Mouse (Mus musculus) embryonic facial prominence, embryonic 10.5 days (tissue): Measurements from ENCODE around the gene Ttc9b. TPM values are rescaled to one million over a fixed set of nuclear protein-coding genes. Genes with fewer than 3 reads are reported as not detected.

Experiments used
- DNase-seq: peaks from one replicate; pipeline ENCODE4 v3.0.0-alpha.2; 2017; ENCODE audit warnings: low spot score
- H3K27ac ChIP-seq: fragments of 300-500 bp; sonication (generic); replicated peaks from 2 replicates; pipeline ENCODE4 v1.5.1; 2016; ENCODE audit warnings: mild to moderate bottlenecking
- H3K27me3 ChIP-seq: fragments of 300-500 bp; sonication (generic); replicated peaks from 2 replicates; pipeline ENCODE4 v1.6.1; 2016; ENCODE audit warnings: low read depth, mild to moderate bottlenecking; ENCODE audit not compliant: poor library complexity, severe bottlenecking
- H3K36me3 ChIP-seq: fragments of 300-500 bp; sonication (generic); replicated peaks from 2 replicates; pipeline ENCODE4 v1.6.1; 2016; ENCODE audit warnings: mild to moderate bottlenecking, moderate library complexity
- H3K4me1 ChIP-seq: fragments of 300-500 bp; sonication (generic); 2 replicates; pipeline ENCODE4 v1.6.1; 2016
- H3K4me3 ChIP-seq: fragments of 300-500 bp; sonication (generic); 2 replicates; pipeline ENCODE4 v1.5.1; 2016; ENCODE audit warnings: mild to moderate bottlenecking, moderate library complexity
- H3K9me3 ChIP-seq: fragments of 300-500 bp; sonication (generic); 2 replicates; pipeline ENCODE4 v1.6.1; 2016; ENCODE audit warnings: mild to moderate bottlenecking
- WGBS: fragments of 180-500 bp; shearing (Covaris S2); methylation state at CpG from one replicate; pipeline ENCODE4 v1.1.7; 2016; 5-methylcytosine and 5-hydroxymethylcytosine counted together
- polyA plus RNA-seq: library from polyadenylated mRNA; unstranded; fragments of >200 nt; fragmentation: Nextera tagmentation; extraction: Ambion mirVana; gene quantifications from 2 replicates; pipeline ENCODE4 v1.2.1, GENCODE M21; 2016

Gene Ttc9b
- polyA plus RNA-seq, 1 experiment from 2014 or later: 1.9 TPM

DNA sequence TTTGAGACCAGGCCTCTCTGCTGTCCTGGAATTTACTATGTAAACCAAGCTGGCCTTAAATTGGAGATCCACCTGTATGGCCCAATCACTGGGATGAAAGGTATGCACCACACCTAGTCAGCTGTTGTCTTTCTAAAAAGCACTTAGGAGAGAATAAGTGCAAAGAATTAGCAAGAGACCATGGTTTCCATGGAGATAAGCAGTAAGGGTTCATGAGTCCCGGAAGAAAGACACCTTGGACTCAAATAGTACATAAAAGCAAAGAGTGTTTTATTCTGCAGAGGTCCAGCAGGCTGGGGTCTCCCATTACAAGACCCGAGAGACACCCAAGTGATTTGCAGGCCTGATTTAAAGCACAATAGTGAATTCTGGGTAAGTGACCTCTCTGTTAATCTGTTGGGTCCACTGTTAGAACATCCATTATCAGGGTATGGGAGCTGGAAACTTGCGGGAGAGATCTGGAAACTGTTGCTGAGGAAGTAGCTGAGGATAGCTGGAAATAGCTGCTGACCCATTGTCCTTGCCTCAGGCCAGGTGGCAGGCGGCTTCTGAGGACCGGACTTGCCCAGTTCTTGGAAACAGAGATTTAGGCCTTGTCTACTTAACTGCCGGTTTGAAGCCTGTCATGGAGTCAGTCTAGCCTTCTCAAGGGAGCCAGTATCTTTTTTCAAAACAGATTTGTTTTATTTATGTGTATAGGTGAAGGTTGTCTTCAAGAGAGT is 6.3 kb upstream of the Ttc9b start:
- 85% methylated on average over 6 of the region's 6 CpGs for WGBS
- Histone ChIP-seq H3K4me3 (no peak overlapping the region), H3K27ac (no peak overlapping the region), H3K9me3 (no peaks in the 10 kb centered on the region), H3K4me1 (peaks cover 5% of the 10 kb centered on the region; the same call in 1 of the 2 replicates), H3K36me3 (no peaks in the 10 kb centered on the region), H3K27me3 (peaks cover 4% of the 10 kb centered on the region)
- no peak for DNase-seq

DNA sequence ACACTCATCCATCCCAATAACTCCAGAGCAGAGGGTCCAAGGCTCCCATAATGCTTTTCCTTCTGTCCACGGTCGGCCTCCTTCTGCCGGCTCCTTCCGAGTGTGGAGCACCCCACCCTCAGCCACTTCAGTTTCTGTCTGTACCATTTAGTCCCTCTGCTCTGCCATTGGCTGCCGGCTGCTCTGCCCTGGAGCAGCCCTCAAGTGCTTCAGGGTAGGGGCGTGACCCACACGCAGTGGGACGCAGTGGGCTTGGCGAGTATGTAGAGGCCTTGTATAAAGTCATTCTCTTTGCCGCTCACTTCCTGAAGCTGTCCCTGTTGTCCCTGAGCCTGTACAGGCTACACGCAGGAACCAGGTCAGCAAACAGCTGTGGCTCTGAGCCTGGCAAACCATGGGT is 4.0 kb upstream of the Ttc9b start:
- DNase-seq: no peak
- no peaks in the 10 kb centered on the region for H3K9me3 ChIP-seq
- 0 out of 2 replicates have a peak overlapping the region, but pooled peaks have one; percentile 11 for H3K4me3 ChIP-seq
- no peaks in the 10 kb centered on the region for H3K36me3 ChIP-seq
- no peak overlapping the region for H3K27ac ChIP-seq
- 90% methylated on average over 11 of the region's 11 CpGs for WGBS
- peaks cover 27% of the 10 kb centered on the region for H3K27me3 ChIP-seq
- H3K4me1 ChIP-seq: peaks cover 14% of the 10 kb centered on the region

DNA sequence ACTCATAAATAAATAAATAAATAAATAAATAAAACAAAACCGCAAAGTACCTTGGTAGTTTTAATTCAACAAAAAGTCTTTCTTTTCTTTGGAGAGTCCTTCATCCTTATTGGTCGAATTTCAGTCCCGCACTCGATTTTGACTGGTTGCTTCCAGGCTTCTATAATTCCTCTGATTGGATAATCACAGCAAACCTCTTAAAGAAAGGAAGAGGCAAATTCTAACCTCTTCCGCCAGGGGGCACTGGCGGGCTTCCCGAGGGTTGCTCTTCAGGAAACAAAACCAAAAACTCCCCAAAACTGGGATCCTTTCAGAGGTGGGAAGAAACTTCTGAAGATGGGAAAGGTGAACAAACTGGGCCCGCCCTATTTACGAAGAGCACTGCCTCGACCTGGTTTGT is 2.8 kb upstream of the Ttc9b start:
- DNase-seq: peak; percentile 80
- H3K27me3 ChIP-seq: peaks cover 39% of the 10 kb centered on the region
- H3K36me3 ChIP-seq: peaks cover 3% of the 10 kb centered on the region; the same call in 1 of the 2 replicates
- peak overlapping the region; percentile 39 for H3K4me3 ChIP-seq
- H3K9me3 ChIP-seq: no peaks in the 10 kb centered on the region
- peaks cover 14% of the 10 kb centered on the region for H3K4me1 ChIP-seq
- WGBS: 6% methylated on average over 10 of the region's 10 CpGs
- no peak overlapping the region; the same call in 1 of the 2 replicates for H3K27ac ChIP-seq

DNA sequence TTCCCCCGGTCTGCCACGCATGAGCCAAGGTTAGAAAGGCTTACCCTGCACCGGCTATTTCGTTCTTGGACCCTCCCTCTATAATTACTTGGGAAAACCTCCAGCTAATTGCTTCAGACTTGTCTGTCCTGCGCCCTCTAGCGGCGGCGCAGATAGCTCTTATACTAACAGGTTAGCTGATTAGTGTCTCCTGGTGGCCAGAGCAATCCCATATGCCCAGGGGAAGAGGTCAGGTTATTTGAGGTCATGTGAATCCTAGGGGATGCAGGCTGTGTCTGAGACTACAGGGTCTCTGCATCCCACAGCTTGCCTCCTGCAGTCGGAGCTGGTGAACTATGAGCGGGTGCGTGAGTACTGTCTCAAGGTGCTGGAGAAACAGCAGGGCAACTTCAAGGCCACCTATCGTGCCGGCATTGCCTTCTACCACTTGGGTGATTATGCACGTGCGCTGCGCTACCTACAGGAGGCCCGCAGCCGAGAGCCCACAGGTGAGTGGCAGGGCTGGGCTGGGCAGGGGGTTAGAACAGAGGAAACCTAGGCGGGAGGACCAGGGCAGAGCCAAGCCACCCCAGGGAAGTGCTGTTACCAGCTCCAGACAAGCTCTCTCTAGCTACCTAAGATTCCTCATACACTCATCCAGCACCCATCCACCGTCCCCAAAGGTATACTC is 1.0 kb downstream of the Ttc9b start:
- H3K9me3 ChIP-seq: no peaks in the 10 kb centered on the region
- H3K27ac ChIP-seq: no peak overlapping the region
- H3K36me3 ChIP-seq: peaks cover 40% of the 10 kb centered on the region
- 0 out of 2 replicates have a peak overlapping the region, but pooled peaks have one; percentile 57 for H3K4me3 ChIP-seq
- H3K27me3 ChIP-seq: peaks cover 77% of the 10 kb centered on the region
- DNase-seq: no peak
- H3K4me1 ChIP-seq: peaks cover 21% of the 10 kb centered on the region
- WGBS: 67% methylated on average over 20 of the region's 20 CpGs

DNA sequence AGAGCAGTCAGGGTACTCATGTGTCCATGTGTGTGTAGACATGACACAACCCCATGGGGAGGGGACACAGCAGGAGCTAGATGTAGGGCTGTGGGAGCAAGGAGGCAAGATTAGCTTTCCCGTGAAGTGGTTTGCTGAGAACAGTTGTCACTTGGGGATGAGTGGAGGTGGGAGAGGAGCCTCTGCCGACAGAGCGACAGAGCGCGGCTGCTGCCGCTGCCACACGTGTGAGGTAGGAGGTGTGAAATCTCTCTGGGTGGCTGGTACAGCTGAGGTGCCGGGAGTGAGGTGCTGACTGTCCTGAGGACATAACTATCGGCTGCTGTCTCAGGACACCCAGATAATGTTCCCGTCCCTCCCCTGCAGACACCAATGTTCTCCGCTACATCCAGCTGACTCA is 1.8 kb downstream of the Ttc9b start:
- Histone ChIP-seq H3K4me1 (peaks cover 17% of the 10 kb centered on the region), H3K9me3 (no peaks in the 10 kb centered on the region), H3K4me3 (no peak overlapping the region), H3K27me3 (peaks cover 85% of the 10 kb centered on the region), H3K36me3 (peaks cover 48% of the 10 kb centered on the region), H3K27ac (no peak overlapping the region)
- WGBS: 79% methylated on average over 11 of the region's 11 CpGs
- no peak for DNase-seq

DNA sequence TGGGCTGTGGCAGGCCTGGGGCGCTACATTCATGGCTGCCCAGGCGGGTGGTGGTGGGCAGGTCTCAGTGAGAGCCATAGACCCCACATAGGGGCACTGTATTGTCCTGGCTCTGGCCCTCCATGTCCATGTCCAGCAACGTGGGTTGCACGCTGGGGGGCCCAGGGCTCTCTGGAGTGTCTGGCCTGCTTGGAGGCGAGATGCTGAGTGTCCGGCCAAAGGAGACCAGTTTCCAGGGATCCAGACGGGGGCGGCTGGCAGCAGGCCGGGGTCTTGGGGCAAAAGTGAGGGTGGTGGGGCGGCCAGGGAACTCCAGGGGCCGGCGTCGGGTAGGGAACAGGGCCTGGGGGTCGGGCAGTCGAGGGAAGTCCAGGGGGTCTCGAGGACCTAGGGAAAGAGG is 2.9 kb downstream of the Ttc9b start:
- H3K36me3 ChIP-seq: peaks cover 58% of the 10 kb centered on the region

DNA sequence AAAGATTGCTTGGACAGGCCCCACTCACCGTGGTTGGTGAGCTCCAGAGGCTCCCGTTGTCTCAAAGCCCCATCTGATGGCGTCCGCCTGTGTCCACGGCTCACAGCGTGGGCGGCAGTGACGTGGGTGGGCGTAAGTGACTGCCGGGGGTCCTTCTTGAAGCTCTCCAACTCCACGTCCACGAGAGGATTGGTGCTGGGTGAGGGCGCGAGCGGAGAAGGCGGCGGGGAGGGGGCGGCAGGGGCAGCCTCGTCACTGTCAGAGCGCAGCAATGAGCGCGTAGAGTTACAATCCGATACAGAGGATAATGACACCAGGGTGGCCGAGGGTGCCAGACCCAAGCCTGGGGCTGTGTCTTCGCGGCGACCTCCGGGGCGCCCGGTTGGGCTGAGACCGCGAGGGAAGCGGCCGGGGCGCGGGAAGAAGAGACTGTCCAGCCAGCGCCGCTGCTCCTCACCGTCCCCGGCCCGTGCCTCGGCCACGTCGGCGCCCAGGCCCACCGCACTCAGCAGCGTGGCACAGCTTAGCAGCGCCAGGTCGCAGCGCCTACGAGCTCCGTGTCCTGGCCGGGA is 4.2 kb downstream of the Ttc9b start:
- no peak for DNase-seq
- H3K4me1 ChIP-seq: peaks cover 16% of the 10 kb centered on the region
- no peak overlapping the region for H3K27ac ChIP-seq
- 0 out of 2 replicates have a peak overlapping the region, but pooled peaks have one; percentile 6 for H3K4me3 ChIP-seq
- H3K36me3 ChIP-seq: peaks cover 68% of the 10 kb centered on the region
- H3K9me3 ChIP-seq: no peaks in the 10 kb centered on the region
- peaks cover 82% of the 10 kb centered on the region for H3K27me3 ChIP-seq
- WGBS: 24% methylated on average over 53 of the region's 53 CpGs

More for the DNA sequence above, 2.9 kb downstream of the Ttc9b start:
- Histone ChIP-seq H3K9me3 (no peaks in the 10 kb centered on the region), H3K27me3 (peaks cover 91% of the 10 kb centered on the region), H3K4me1 (peaks cover 16% of the 10 kb centered on the region), H3K27ac (no peak overlapping the region), H3K4me3 (no peak overlapping the region)
- 88% methylated on average over 16 of the region's 16 CpGs for WGBS
- no peak for DNase-seq

DNA sequence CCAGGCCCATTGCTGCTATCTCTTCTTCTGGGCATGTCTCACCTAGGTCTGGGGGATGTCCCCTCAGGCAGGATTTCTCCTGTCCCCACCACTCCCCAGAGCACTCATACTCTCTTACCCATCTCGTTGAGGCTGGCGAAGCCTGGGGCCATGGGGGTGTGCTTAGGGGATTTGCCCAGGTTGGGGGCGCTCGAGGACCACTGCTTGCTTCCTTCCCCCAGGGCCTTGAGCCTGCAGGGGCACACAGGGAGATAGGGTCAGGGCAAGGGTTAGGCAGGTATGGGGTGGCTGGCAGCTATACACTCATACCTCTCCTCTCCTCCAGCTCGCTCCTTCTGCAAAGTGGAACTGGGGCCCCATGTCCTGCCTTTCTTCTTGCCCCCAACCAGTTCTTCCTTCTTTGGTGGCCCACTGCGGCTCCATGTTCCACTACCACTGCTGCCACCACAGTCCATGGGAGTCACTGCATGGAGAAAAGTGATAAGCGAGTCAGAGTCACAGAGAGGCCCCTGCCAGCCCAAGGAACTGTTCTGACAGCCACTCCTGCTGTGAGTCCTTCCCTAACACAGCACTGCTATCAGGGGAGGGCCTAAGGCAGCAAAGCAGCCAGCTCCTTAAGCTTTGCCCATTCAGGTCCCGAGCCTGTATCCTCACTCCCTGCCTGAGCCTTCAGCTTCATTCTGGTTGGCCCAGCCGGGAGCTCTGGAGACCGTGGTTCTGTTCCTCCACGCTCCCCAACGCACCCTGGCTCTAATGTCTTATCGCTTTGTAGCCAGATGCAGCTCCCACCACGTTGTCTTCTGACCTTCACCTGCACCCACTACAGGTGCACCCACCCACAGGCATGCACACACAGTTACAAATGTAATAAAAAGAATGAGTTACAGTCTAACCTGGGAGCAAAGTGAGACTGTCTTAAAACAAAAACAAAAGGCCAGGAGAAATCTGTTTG is 5.3 kb downstream of the Ttc9b start:
- WGBS: 61% methylated on average over 14 of the region's 14 CpGs
- Histone ChIP-seq H3K36me3 (peaks cover 73% of the 10 kb centered on the region), H3K27ac (no peak overlapping the region)

DNA sequence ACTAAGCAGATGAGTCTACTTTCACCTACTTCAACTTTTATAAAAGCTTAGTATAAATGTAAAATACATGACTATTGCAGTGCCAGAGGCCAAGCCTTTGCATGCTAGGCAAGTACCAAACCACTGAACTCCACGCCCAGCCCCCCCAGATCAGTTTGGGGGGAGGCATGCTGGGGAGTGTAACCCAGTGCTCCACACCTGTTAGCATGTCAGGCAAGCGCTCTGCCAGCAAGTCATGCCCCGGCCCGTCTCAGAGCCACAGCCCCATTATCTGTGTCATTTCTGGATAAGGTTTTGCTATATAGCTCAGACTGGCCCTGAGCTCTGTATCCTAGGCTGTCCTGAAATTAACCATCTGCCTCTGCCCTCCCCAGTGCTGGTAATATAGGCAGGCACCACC is 8.3 kb downstream of the Ttc9b start:
- Histone ChIP-seq H3K27ac (no peak overlapping the region), H3K36me3 (peaks cover 89% of the 10 kb centered on the region), H3K9me3 (no peaks in the 10 kb centered on the region), H3K27me3 (peaks cover 41% of the 10 kb centered on the region), H3K4me1 (peaks cover 6% of the 10 kb centered on the region; the same call in 1 of the 2 replicates), H3K4me3 (no peak overlapping the region)
- WGBS: 93% methylated on average over 4 of the region's 4 CpGs
- DNase-seq: no peak

More for the DNA sequence above, 5.3 kb downstream of the Ttc9b start:
- Histone ChIP-seq H3K27me3 (peaks cover 72% of the 10 kb centered on the region), H3K4me1 (peaks cover 10% of the 10 kb centered on the region), H3K4me3 (no peak overlapping the region), H3K9me3 (no peaks in the 10 kb centered on the region)
- no peak for DNase-seq

DNA sequence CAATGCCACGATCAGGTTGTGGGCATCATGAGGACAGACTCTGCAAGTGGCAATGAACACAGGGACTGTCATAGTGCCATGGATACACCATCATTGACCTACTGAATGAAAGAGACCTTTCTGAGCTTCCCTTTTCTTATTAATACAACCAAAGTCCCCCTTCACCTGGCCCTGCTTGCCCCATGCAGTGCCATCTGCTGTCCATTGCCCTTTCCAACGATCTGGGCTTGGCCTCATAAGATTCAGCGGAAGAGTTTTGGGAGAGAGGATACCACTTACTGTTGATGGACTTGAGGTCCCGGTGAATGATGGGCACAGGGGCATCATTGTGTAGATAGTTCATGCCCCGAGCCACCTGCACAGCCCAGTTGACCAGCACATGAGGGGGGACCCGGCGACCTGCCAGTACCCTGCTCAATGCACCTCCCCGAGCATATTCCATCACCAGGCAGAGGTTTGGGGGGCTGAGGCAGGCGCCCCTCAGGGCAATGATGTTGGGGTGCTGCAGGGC is 19.4 kb downstream of the Ttc9b start:
- 63% methylated on average over 9 of the region's 9 CpGs for WGBS
- H3K27me3 ChIP-seq: no peaks in the 10 kb centered on the region
- DNase-seq: no peak
- peak overlapping the region; percentile 99 for H3K4me3 ChIP-seq
- no peaks in the 10 kb centered on the region for H3K9me3 ChIP-seq
- H3K36me3 ChIP-seq: peaks cover 33% of the 10 kb centered on the region
- H3K27ac ChIP-seq: no peak overlapping the region
- peaks cover 32% of the 10 kb centered on the region for H3K4me1 ChIP-seq

DNA sequence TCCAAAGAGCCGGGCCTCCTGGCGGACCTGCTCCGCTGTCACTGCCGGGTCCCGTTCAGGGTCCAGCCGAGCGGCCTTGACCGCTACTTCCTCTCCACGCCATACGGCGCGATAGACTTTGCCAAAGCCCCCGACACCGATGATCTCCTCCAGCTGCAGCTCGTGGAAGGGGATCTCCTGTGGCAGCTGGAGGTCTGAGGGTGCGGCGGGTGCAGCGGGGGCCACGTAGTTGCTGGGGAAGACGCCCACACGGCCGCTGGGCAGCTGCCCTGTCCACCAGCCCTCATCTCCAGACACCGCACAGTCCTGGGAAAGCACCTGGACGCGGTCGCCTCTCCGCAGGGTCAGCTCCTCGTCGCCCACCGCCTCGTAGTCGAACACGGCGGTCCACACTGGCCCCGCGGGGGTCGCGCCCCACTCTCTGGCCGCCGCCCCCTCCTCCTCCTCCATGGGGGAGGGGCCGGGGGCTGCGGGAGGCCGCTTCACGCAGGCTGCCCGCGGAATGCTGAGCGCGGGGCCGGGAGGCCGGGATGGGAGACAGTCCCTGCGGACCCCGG is 19.9 kb downstream of the Ttc9b start:
- H3K4me1 ChIP-seq: peaks cover 32% of the 10 kb centered on the region
- peak overlapping the region; percentile 94 for H3K27ac ChIP-seq
- peak; percentile 43 for DNase-seq
- 2% methylated on average over 48 of the region's 52 CpGs for WGBS
- H3K27me3 ChIP-seq: no peaks in the 10 kb centered on the region
- H3K4me3 ChIP-seq: peak overlapping the region; percentile 99
- no peaks in the 10 kb centered on the region for H3K9me3 ChIP-seq
- peaks cover 27% of the 10 kb centered on the region for H3K36me3 ChIP-seq
